ENCODE assay signal across 8 mouse cellular contexts in the genomic region with DNA sequence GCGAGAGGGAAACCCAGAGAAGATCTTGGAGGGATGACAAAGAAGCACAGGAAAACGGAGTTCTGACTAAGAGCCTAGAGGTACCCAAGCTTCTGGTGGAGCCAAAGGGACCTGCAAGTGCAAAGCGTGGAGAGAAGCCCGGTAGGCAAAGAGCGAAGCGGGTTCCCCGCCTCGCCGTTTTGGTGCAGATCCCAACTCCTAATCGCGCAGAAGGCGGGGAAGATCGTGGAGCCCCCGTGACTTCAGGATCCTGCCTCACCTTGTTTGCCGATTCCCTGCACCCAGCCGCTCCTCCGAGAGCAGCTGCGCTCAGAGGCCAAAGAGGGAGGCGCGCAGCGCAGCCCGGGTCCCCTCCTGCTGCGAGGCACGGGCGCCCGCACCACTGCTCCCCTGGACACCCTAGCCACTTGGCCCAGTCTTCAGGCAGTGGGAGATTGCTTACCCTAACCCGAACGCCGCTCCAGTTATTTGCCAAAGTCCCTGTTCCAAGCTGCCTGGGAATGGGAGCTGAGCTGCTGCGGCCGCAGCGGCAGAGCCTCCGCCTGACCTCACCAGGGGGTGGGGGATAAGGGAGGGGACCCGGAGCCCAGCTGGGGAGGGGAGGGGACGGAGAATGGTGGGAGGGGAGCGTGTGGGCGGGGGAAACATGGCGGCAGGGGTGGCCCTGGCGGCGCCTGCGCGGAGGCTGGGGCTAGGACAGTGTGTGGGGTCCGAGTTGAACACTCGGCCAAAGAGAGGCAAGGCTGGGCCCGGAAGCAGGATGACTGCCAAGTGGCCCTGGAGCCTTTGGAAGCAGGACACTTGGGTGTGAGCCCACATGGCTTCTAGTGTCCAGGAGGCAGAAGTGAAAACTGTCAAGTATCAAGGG. TPM values are rescaled to one million over a fixed set of nuclear protein-coding genes. Genes with fewer than 3 reads are reported as not detected.
DNase-seq lines count a peak whose midpoint lies in the region; ATAC-seq and TF ChIP-seq lines count a peak whose summit lies in the region.

A gene (minus strand): TSS at position 569 of the 868 bp plus-strand sequence.

- peak within 1 kb of the TSS; percentile 71 for H3K27ac ChIP-seq in hindbrain, embryonic 16.5 days (ENCODE audit: low read depth, low read length)
- peak within 1 kb of the TSS; percentile 42 for H3K27ac ChIP-seq in left cerebral cortex, adult 2 months

- no peaks in the 10 kb centered on the region for H3K9me3 ChIP-seq in hindbrain, embryonic 16.5 days (ENCODE audit: control insufficient read depth, low read length)

- H3K4me3 ChIP-seq in hindbrain, embryonic 16.5 days (ENCODE audit: low read length) = peak within 1 kb of the TSS; percentile 63
- H3K4me3 ChIP-seq in left cerebral cortex, adult 2 months = peak within 1 kb of the TSS; percentile 43

- ATAC-seq in hindbrain, embryonic 16.5 days = peak; percentile 93

- H3K4me2 ChIP-seq in hindbrain, embryonic 16.5 days (ENCODE audit: low read length) = peak within 1 kb of the TSS; percentile 60

- intact Hi-C loops in left cerebral cortex, adult 2 months (cut with DNase I) = loop anchor here (2.0 kb wide), 1 partner anchor 328 kb away; a partner anchor contains a TSS

- no peaks in the 10 kb centered on the region for H3K36me3 ChIP-seq in hindbrain, embryonic 16.5 days (ENCODE audit: control insufficient read depth, insufficient read depth, low read length)

- H3K4me1 ChIP-seq in hindbrain, embryonic 16.5 days (ENCODE audit: control insufficient read depth, insufficient read depth, low read depth, low read length) = no peaks in the 10 kb centered on the region

- no peak for TF ChIP-seq CTCF in left cerebral cortex, adult 2 months (IDR thresholded peaks at IDR 0.05)

- H3K9ac ChIP-seq in hindbrain, embryonic 16.5 days (ENCODE audit: low read depth, low read length) = peak within 1 kb of the TSS; percentile 75

- no peaks in the 10 kb centered on the region for H3K27me3 ChIP-seq in hindbrain, embryonic 16.5 days (replicated peaks; ENCODE audit: control insufficient read depth, insufficient read depth, low read length)

- DNase-seq in adrenal gland, postnatal 10 days = peak; percentile 71
- peak; percentile 63 for DNase-seq in embryo, embryonic 10 days (ENCODE audit: low spot score)
- peak; percentile 63 for DNase-seq in gastrocnemius, postnatal 10 days
- DNase-seq in left cerebral cortex, adult 2 months (ENCODE audit: extremely low spot score in 1 of 2, low spot score in 2 of 2) = peak; percentile 22 to 23
- peak; percentile 41 for DNase-seq in lung, postnatal 25 days (ENCODE audit: low spot score)
- peak; percentile 19 for DNase-seq in right cerebral cortex, postnatal 14 days
- no peak for DNase-seq in spleen, postnatal 36 days (ENCODE audit: low spot score in 2 of 2)

- WGBS in hindbrain, embryonic 16.5 days = 16% methylated on average over 42 of the region's 45 CpGs

RNA-seq across cellular contexts. Expression of the gene that starts here (rescaled TPM):
- total RNA-seq in adrenal gland, postnatal 10 days (2021) = 10 to 100 TPM; 23.9 to 28.2 TPM
- total RNA-seq in gastrocnemius, postnatal 10 days (2021) = 10 to 100 TPM; 44.6 to 49.2 TPM
- polyA plus RNA-seq in hindbrain, embryonic 16.5 days (2015; fragmentation: Nextera tagmentation; extraction: Ambion mirVana) = 142 and 147 TPM in 2 replicates
- total RNA-seq in left cerebral cortex, adult 2 months (2021) = 10 to 100 TPM; 27.9 to 41.7 TPM

Comparison
In these comparisons a context has a peak if more than half of its experiments do, and no peak if none do; other contexts are left out.
1. DNase-seq: peak in adrenal gland, postnatal 10 days (single experiment), embryo, embryonic 10 days (single experiment), gastrocnemius, postnatal 10 days (single experiment), left cerebral cortex, adult 2 months (2 of 2), lung, postnatal 25 days (single experiment) and right cerebral cortex, postnatal 14 days (single experiment); none in spleen, postnatal 36 days (0 of 2).